Mouse (Mus musculus): ENCODE data around the gene Ensa.
"Not testable (repeated sequence)": the region's sequence is repeated elsewhere in the genome, so short reads cannot be mapped to it uniquely, and the experiment has no call there.

Ensa gene

GRCm38 (mm10) chr3:95663486-95663885 lies 38.7 kb downstream of the Ensa start:
- no peak for DNase-seq (ENCODE audit: low spot score)

DNA sequence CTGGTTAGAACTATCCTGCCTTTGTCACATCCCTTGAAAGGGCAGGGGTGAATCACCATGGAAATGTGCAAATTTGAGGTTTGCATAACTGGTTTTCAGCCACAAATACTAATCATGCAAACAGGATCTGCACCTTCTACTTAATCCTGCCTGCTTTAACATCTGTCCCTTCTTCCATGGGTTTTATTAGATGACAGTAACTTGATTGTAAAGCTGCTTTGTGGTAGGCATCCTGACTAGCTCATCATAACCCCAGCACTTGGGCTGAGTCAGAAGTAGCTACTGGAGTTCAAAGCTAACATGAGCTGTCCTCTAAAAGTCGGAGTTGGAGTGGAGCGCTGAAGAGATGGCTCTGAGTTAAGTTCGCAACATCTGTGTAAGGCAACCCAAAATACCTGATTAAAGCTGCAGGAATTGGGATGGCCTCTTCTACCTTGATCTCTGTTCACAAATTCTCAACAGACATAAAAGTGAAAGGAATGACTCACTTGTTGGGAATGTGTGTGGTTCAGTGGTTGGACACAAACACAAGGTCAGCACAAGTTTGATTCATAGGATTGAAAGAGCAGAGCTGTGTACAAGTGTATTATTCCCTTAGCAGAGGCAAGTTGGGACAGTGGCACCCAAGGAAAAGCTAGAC lies 39.3 kb downstream of the Ensa start:
- DNase-seq (ENCODE audit: low spot score) = no peak

DNA sequence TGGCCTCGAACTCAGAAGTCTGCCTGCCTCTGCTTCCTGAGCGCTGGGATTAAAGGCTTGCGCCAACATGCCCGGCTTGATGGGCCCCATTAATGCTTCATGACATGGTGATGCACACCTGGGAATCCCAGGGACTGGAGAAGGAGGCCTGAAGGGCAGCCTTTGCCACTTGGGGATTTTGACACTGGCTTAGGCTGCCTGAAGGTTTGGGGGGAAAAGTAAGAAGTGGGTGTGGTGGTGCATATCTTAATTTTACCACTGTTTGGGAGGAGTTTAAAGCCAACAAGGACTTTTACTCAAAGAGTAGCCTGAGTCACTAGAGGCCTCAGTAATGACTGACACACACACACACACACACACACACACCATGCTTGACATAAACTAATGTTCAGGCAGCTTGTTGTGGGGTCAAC lies 40.2 kb downstream of the Ensa start:
- no peak for DNase-seq (ENCODE audit: low spot score)

GRCm38 (mm10) chr3:95666124-95666844 lies 41.5 kb downstream of the Ensa start:
- DNase-seq (ENCODE audit: low spot score) = peak; percentile 56

DNA sequence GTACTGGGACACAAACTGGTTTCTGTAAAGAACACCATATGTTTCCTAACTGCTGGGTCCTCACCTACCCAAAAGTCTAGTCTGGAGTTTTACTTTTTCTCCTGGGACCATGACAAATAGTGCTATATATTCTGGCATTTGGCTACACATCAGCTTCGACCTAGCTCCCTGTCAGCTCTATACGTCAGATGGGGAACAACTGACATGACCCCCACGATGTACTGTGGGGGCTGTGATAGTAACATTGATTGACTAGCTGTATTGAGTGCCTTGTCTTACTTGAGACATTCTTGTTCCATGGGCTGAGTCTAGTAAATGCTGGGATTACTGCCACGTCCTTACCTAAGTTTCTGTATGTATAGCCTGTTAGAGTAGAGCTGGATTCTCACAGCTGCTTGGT lies 42.7 kb downstream of the Ensa start:
- no peak for DNase-seq (ENCODE audit: low spot score)

GRCm38 (mm10) chr3:95668026-95668425 lies 43.2 kb downstream of the Ensa start:
- no peak for DNase-seq (ENCODE audit: low spot score)

GRCm38 (mm10) chr3:95668589-95669308 lies 44.0 kb downstream of the Ensa start:
- DNase-seq (ENCODE audit: low spot score) = no peak

- DNase-seq (ENCODE audit: low spot score) = no peak
Observed at GRCm38 (mm10) chr3:95669309-95669665, 44.5 kb downstream of the Ensa start.

DNA sequence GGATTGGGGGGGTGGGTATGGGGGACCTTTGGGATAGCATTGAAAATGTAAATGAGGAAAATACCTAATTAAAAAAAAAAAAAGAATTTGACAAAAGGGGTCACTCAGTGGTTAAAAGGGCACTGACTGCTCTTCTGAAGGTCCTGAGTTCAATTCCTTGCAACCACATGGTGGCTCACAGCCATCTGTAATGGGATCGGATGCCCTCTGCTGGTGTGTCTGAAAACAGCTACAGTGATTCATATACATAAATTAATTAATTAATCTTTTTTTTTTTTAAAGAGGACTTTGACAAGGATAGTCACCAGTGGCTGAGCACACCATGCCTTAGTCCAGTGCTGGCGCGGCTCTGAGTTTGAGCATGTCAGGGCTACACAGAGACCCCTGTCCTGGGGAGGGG lies 45.6 kb downstream of the Ensa start:
- DNase-seq (ENCODE audit: low spot score) = not testable (repeated sequence)

DNA sequence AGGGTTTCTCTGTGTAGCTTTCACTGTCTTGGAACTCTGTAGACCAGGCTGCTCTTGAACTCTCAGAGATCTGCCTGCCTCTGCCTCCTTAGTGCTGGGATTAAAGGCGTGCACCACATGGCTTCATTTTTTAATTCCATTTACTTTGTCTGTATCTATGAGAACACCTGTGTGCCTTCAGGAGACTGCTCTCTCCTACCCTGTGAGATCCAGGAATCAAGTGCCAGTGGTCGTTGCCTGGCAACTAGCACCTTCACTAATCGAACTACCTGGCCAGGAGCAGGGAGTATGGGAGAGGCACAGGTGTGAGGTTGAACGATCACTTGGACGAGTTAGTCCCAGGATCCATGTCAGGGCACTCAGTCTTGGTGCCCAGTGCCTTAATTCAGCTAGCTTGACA lies 46.4 kb downstream of the Ensa start:
- DNase-seq (ENCODE audit: low spot score) = no peak

DNA sequence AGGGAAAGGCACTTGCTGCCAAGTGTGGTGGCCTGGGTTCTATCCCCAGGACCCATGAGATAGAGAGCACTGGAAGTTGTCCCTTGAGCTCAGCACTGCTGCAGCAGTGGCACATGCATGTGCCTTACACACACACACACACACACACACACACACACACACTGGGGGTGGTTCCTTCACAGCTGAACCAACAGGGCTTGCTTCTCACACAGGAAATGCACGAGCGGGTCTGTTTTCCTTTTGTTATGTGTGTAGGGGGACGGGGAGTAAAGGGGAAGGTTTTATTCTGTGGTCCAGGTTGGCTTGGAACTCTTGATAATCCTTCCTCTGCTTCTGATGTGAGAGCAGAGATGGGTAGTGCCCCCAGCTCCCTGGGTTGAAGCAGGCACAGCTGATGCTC lies 47.7 kb downstream of the Ensa start:
- no peak for DNase-seq (ENCODE audit: low spot score)

DNA sequence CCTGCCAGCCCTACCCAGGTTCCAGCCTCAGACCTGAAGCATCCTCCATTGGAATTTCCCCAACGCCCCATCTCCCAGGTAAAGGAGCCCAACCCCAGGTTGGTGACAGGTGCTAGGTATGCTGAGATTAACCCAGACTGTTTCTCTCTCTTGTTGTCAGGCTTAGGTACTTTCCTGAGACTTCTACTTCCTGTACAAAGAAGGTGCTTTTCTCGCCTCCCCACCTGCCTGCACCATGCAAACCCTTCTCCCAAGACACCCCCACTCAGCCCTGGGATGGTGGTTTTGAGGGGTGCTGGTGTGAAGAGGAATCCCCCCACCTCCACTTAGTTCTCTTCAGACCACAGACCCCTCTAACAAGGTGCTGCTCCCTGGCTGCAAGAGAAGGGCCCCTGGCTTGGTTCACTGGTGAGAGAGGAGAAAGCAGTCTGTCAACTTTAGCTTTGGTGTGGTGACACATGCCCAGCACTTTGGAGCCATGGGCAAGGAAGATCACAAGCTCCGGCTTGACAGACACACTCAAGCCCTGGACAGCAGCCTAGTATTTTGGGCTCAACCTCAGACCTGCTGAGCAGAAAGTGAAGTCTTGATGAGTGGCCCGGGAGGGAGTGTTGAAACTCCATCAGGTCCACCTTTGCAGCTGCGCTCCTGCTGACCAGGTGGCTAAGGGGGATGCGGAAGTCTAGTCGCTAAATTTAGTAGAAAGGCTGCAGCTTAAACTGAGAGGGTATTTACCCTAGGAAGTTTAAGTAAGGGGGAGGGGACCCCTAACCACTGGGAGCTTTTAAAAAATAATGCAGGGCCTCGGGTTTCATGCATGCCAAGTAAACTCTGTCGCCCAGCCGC lies 48.3 kb downstream of the Ensa start:
- no peak for DNase-seq (ENCODE audit: low spot score)

GRCm38 (mm10) chr3:95673707-95674211 lies 49.0 kb downstream of the Ensa start:
- DNase-seq (ENCODE audit: low spot score) = no peak

- peak; percentile 74 for DNase-seq (ENCODE audit: low spot score)
Observed at GRCm38 (mm10) chr3:95674236-95674635, 49.4 kb downstream of the Ensa start.

GRCm38 (mm10) chr3:95674812-95675211 lies 50.0 kb downstream of the Ensa start:
- DNase-seq (ENCODE audit: low spot score) = no peak

GRCm38 (mm10) chr3:95675301-95676092 lies 50.7 kb downstream of the Ensa start:
- peak; percentile 64 for DNase-seq (ENCODE audit: low spot score)

- peak; percentile 57 for DNase-seq (ENCODE audit: low spot score)
Observed at GRCm38 (mm10) chr3:95676745-95677419, 52.1 kb downstream of the Ensa start.

GRCm38 (mm10) chr3:95677420-95678090 lies 52.8 kb downstream of the Ensa start:
- no peak for DNase-seq (ENCODE audit: low spot score)

- no peak for DNase-seq (ENCODE audit: low spot score)
Observed at GRCm38 (mm10) chr3:95679551-95679950, 54.8 kb downstream of the Ensa start.

- no peak for DNase-seq (ENCODE audit: low spot score)
Observed at GRCm38 (mm10) chr3:95680673-95681072, 55.9 kb downstream of the Ensa start.

All from spleen, adult 12 weeks (tissue).